Mouse (Mus musculus) thymus, adult 2 months (tissue): Measurements from ENCODE around the gene Ufc1.

Experiments used
- CTCF ChIP-seq: fragments of 200-500 bp; IDR thresholded peaks from 2 replicates; pipeline ENCODE4 v1.5.1; 2012; ENCODE audit warnings: mild to moderate bottlenecking, control low read depth, low read length, moderate library complexity, borderline replicate concordance; ENCODE audit not compliant: control insufficient read depth, poor library complexity, insufficient read depth; ENCODE audit errors: extremely low read depth
- POLR2A ChIP-seq: fragments of 200-500 bp; IDR thresholded peaks from 2 replicates; pipeline ENCODE4 v1.6.1; 2012; ENCODE audit warnings: mild to moderate bottlenecking, low read length, control low read depth, moderate library complexity; ENCODE audit not compliant: control insufficient read depth, poor library complexity, insufficient read depth; ENCODE audit errors: extremely low read depth

DNA sequence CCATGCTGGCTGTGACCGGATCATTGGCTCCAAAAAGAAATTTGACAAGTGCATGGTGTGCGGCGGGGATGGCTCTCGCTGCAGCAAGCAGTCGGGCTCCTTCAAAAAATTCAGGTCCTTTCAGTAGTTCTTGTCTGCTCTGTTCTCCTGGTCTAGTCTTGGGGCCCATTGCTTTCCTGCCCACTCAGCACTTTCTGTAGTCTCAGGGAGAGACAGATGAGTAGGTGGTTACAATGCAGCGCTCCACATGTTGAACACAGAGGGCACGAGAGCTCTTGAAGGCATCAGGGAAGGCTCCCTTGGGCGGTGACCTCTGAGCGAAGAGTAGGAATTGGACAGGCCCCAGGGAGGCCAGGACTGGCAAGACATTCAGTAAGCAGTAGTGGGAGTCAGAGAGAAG, 37.0 kb downstream of the Ufc1 start:
- TF ChIP-seq POLR2A = no peak
- no peak for TF ChIP-seq CTCF
